Mouse (Mus musculus): ENCODE results near the gene Cstf1. TPM values are rescaled to one million over a fixed set of nuclear protein-coding genes. Genes with fewer than 3 reads are reported as not detected.

The Cstf1 gene
- polyA plus RNA-seq, 1 experiment from 2014 or later: 39.8 TPM

GRCm38 (mm10) chr2:172380513-172380912 lies 10.0 kb downstream of the Cstf1 start:
- H3K9ac ChIP-seq: no peak overlapping the region
- H3K27me3 ChIP-seq: no peaks in the 10 kb centered on the region
- H3K4me2 ChIP-seq: no peak overlapping the region
- no peak overlapping the region for H3K4me3 ChIP-seq
- 95% methylated on average over 17 of the region's 17 CpGs for WGBS
- no peak for ATAC-seq (ENCODE audit: insufficient number of reproducible peaks, insufficient read depth, low FRiP score, low TSS enrichment, low read depth)
- no peaks in the 10 kb centered on the region for H3K9me3 ChIP-seq
- H3K36me3 ChIP-seq: peaks cover 74% of the 10 kb centered on the region
- no peak overlapping the region for H3K27ac ChIP-seq
- no peaks in the 10 kb centered on the region for H3K4me1 ChIP-seq

- H3K9ac ChIP-seq: no peak overlapping the region
- no peak overlapping the region for H3K27ac ChIP-seq
- H3K9me3 ChIP-seq: no peaks in the 10 kb centered on the region
- WGBS: 91% methylated on average over 11 of the region's 11 CpGs
- H3K36me3 ChIP-seq: peaks cover 66% of the 10 kb centered on the region
- H3K4me3 ChIP-seq: no peak overlapping the region
- H3K4me2 ChIP-seq: no peak overlapping the region
- ATAC-seq (ENCODE audit: insufficient number of reproducible peaks, insufficient read depth, low FRiP score, low TSS enrichment, low read depth): no peak
- no peaks in the 10 kb centered on the region for H3K4me1 ChIP-seq
- H3K27me3 ChIP-seq: no peaks in the 10 kb centered on the region
Observed at GRCm38 (mm10) chr2:172381341-172381740, 10.9 kb downstream of the Cstf1 start.

- ATAC-seq (ENCODE audit: insufficient number of reproducible peaks, insufficient read depth, low FRiP score, low TSS enrichment, low read depth): no peak
- H3K9ac ChIP-seq: no peak overlapping the region
- no peak overlapping the region for H3K4me2 ChIP-seq
- peaks cover 61% of the 10 kb centered on the region for H3K36me3 ChIP-seq
- no peaks in the 10 kb centered on the region for H3K4me1 ChIP-seq
- no peaks in the 10 kb centered on the region for H3K27me3 ChIP-seq
- 87% methylated on average over 12 of the region's 12 CpGs for WGBS
- H3K27ac ChIP-seq: no peak overlapping the region
- no peak overlapping the region for H3K4me3 ChIP-seq
- no peaks in the 10 kb centered on the region for H3K9me3 ChIP-seq
Observed at GRCm38 (mm10) chr2:172381898-172382297, 11.4 kb downstream of the Cstf1 start.

- no peak for ATAC-seq (ENCODE audit: insufficient number of reproducible peaks, insufficient read depth, low FRiP score, low TSS enrichment, low read depth)
- Histone ChIP-seq H3K4me2 (no peak overlapping the region), H3K4me3 (no peak overlapping the region), H3K36me3 (peaks cover 37% of the 10 kb centered on the region), H3K9me3 (no peaks in the 10 kb centered on the region), H3K27me3 (no peaks in the 10 kb centered on the region), H3K4me1 (no peaks in the 10 kb centered on the region), H3K27ac (no peak overlapping the region), H3K9ac (no peak overlapping the region)
- WGBS: 94% methylated on average over 3 of the region's 3 CpGs
Observed at GRCm38 (mm10) chr2:172384715-172385114, 14.2 kb downstream of the Cstf1 start.

GRCm38 (mm10) chr2:172390341-172390740 lies 19.9 kb downstream of the Cstf1 start:
- Histone ChIP-seq H3K27ac (no peak overlapping the region), H3K36me3 (no peaks in the 10 kb centered on the region), H3K9ac (no peak overlapping the region), H3K4me1 (no peaks in the 10 kb centered on the region), H3K9me3 (no peaks in the 10 kb centered on the region), H3K4me2 (no peak overlapping the region), H3K4me3 (no peak overlapping the region), H3K27me3 (no peaks in the 10 kb centered on the region)
- 45% methylated on average over 6 of the region's 6 CpGs for WGBS
- ATAC-seq (ENCODE audit: insufficient number of reproducible peaks, insufficient read depth, low FRiP score, low TSS enrichment, low read depth): no peak

GRCm38 (mm10) chr2:172392041-172392521 lies 21.6 kb downstream of the Cstf1 start:
- no peak overlapping the region for H3K27ac ChIP-seq
- H3K9me3 ChIP-seq: no peaks in the 10 kb centered on the region
- H3K27me3 ChIP-seq: no peaks in the 10 kb centered on the region
- H3K36me3 ChIP-seq: no peaks in the 10 kb centered on the region
- no peak overlapping the region for H3K4me2 ChIP-seq
- no peaks in the 10 kb centered on the region; the same call in 1 of the 2 replicates for H3K4me1 ChIP-seq
- no peak overlapping the region for H3K4me3 ChIP-seq
- ATAC-seq (ENCODE audit: insufficient number of reproducible peaks, insufficient read depth, low FRiP score, low TSS enrichment, low read depth): no peak
- H3K9ac ChIP-seq: no peak overlapping the region
- 69% methylated on average over 10 of the region's 10 CpGs for WGBS

GRCm38 (mm10) chr2:172393391-172394051 lies 23.0 kb downstream of the Cstf1 start, which contains the start of gene Cass4:
Gene Cass4, plus strand, starts transcription at chr2:172393794.
- Histone ChIP-seq H3K9ac (no peak within 1 kb of the TSS), H3K27ac (no peak within 1 kb of the TSS), H3K4me2 (no peak within 1 kb of the TSS), H3K36me3 (no peaks in the 10 kb centered on the region), H3K4me3 (no peak within 1 kb of the TSS), H3K27me3 (no peaks in the 10 kb centered on the region), H3K4me1 (no peaks in the 10 kb centered on the region; the same call in 1 of the 2 replicates), H3K9me3 (no peaks in the 10 kb centered on the region)
- WGBS: 37% methylated on average over 13 of the region's 13 CpGs
- no peak for ATAC-seq (ENCODE audit: insufficient number of reproducible peaks, insufficient read depth, low FRiP score, low TSS enrichment, low read depth)

- ATAC-seq (ENCODE audit: insufficient number of reproducible peaks, insufficient read depth, low FRiP score, low TSS enrichment, low read depth): no peak
Observed at GRCm38 (mm10) chr2:172394052-172394392, 23.5 kb downstream of the Cstf1 start.

GRCm38 (mm10) chr2:172394671-172395070 lies 24.2 kb downstream of the Cstf1 start:
- no peak overlapping the region for H3K27ac ChIP-seq
- no peak overlapping the region for H3K4me3 ChIP-seq
- H3K27me3 ChIP-seq: no peaks in the 10 kb centered on the region
- H3K4me2 ChIP-seq: no peak overlapping the region
- WGBS: 81% methylated on average over 4 of the region's 4 CpGs
- no peak for ATAC-seq (ENCODE audit: insufficient number of reproducible peaks, insufficient read depth, low FRiP score, low TSS enrichment, low read depth)
- no peak overlapping the region for H3K9ac ChIP-seq
- no peaks in the 10 kb centered on the region; the same call in 1 of the 2 replicates for H3K4me1 ChIP-seq
- no peaks in the 10 kb centered on the region for H3K9me3 ChIP-seq
- no peaks in the 10 kb centered on the region for H3K36me3 ChIP-seq

More at GRCm38 (mm10) chr2:172394052-172394392, 23.5 kb downstream of the Cstf1 start:
- Histone ChIP-seq H3K9ac (no peak overlapping the region), H3K4me1 (no peaks in the 10 kb centered on the region; the same call in 1 of the 2 replicates), H3K27me3 (no peaks in the 10 kb centered on the region), H3K27ac (no peak overlapping the region), H3K4me3 (no peak overlapping the region), H3K36me3 (no peaks in the 10 kb centered on the region), H3K9me3 (no peaks in the 10 kb centered on the region), H3K4me2 (no peak overlapping the region)
- 71% methylated on average over 2 of the region's 2 CpGs for WGBS

GRCm38 (mm10) chr2:172395961-172396360 lies 25.5 kb downstream of the Cstf1 start:
- H3K9ac ChIP-seq: no peak overlapping the region
- H3K4me3 ChIP-seq: no peak overlapping the region
- peak; percentile 15; the same call in 1 of the 2 replicates for ATAC-seq (ENCODE audit: insufficient number of reproducible peaks, insufficient read depth, low FRiP score, low TSS enrichment, low read depth)
- H3K36me3 ChIP-seq: no peaks in the 10 kb centered on the region
- 37% methylated on average over 9 of the region's 9 CpGs for WGBS
- H3K27me3 ChIP-seq: no peaks in the 10 kb centered on the region
- no peak overlapping the region for H3K4me2 ChIP-seq
- H3K4me1 ChIP-seq: no peaks in the 10 kb centered on the region; the same call in 1 of the 2 replicates
- H3K9me3 ChIP-seq: no peaks in the 10 kb centered on the region
- no peak overlapping the region for H3K27ac ChIP-seq

- Histone ChIP-seq H3K36me3 (no peaks in the 10 kb centered on the region), H3K9ac (no peak overlapping the region), H3K27me3 (no peaks in the 10 kb centered on the region), H3K4me1 (no peaks in the 10 kb centered on the region; the same call in 1 of the 2 replicates), H3K27ac (no peak overlapping the region), H3K4me3 (no peak overlapping the region), H3K9me3 (no peaks in the 10 kb centered on the region), H3K4me2 (no peak overlapping the region)
- no peak for ATAC-seq (ENCODE audit: insufficient number of reproducible peaks, insufficient read depth, low FRiP score, low TSS enrichment, low read depth)
- WGBS: 42% methylated on average over 9 of the region's 9 CpGs
Observed at GRCm38 (mm10) chr2:172399901-172400300, 29.4 kb downstream of the Cstf1 start.

GRCm38 (mm10) chr2:172401116-172401825 lies 30.8 kb downstream of the Cstf1 start:
- ATAC-seq (ENCODE audit: insufficient number of reproducible peaks, insufficient read depth, low FRiP score, low TSS enrichment, low read depth): no peak
- WGBS: 64% methylated on average over 13 of the region's 13 CpGs
- H3K27me3 ChIP-seq: no peaks in the 10 kb centered on the region

More at GRCm38 (mm10) chr2:172401116-172401825, 30.8 kb downstream of the Cstf1 start:
- H3K4me3 ChIP-seq: no peak overlapping the region
- no peak overlapping the region for H3K4me2 ChIP-seq
- H3K9ac ChIP-seq: no peak overlapping the region
- H3K27ac ChIP-seq: no peak overlapping the region
- H3K9me3 ChIP-seq: no peaks in the 10 kb centered on the region
- H3K36me3 ChIP-seq: no peaks in the 10 kb centered on the region
- no peaks in the 10 kb centered on the region for H3K4me1 ChIP-seq
